Mouse (Mus musculus) liver, embryonic 14.5 days (tissue): Measurements from ENCODE around the gene Celf2.

Source experiments
- CTCF ChIP-seq: IDR thresholded peaks from 2 replicates; pipeline ENCODE4 v1.5.1; 2016; ENCODE audit warnings: antibody characterized with exemption, low read depth, control low read depth
- EP300 ChIP-seq: IDR thresholded peaks from 2 replicates; pipeline ENCODE4 v1.6.1; 2016; ENCODE audit warnings: antibody characterized with exemption, low read depth

DNA sequence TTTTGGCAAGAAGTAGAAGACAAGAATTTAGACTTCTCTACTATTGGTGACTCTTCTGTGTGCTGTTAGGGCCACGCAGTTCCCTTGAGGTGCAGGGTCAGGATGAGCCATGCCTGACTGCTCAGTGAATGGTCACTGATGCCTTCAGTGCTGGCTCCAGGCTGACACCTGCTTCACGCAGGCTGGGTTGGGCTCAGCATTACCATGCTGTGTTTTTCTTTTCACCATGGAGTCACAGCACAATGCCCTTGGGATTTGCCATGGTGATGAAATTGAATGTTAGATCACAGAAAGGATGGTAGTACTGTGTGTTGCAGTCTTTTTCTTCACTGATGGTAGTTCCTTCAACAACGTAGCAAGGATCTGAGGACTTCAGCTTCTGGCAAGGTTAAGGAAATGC lies 394.2 kb downstream of the Celf2 start:
- TF ChIP-seq CTCF (no peak), EP300 (no peak)
